Mouse (Mus musculus) hindbrain, embryonic 16.5 days (tissue): ENCODE measurements at regions not wholly inside any gene's neighbourhood (a gene's known extent, or its start where the extent isn't known, plus 50 kb on each side); places are given as distances from the start of the nearest gene placed in this dataset.

Experiments
- ATAC-seq: fragments of 200-750 bp; cut with Nextera tagmentation; 2 replicates; pipeline ENCODE4 v1.8.0; 2017; ENCODE audit warnings: moderate TSS enrichment, moderate library complexity
- H3K27ac ChIP-seq: fragments of 300-500 bp; sonication (generic); 2 replicates; pipeline ENCODE4 v1.5.1; 2014; ENCODE audit warnings: low read depth, mild to moderate bottlenecking, control low read depth, low read length, moderate library complexity
- H3K27me3 ChIP-seq: fragments of 300-500 bp; sonication (generic); replicated peaks from 2 replicates; pipeline ENCODE4 v1.6.1; 2014; ENCODE audit warnings: low read length; ENCODE audit not compliant: control insufficient read depth, insufficient read depth
- H3K36me3 ChIP-seq: fragments of 300-500 bp; sonication (generic); 2 replicates; pipeline ENCODE4 v1.6.1; 2014; ENCODE audit warnings: mild to moderate bottlenecking, low read length, moderate library complexity, mixed read lengths; ENCODE audit not compliant: control insufficient read depth, insufficient read depth
- H3K4me1 ChIP-seq: fragments of 300-500 bp; sonication (generic); 2 replicates; pipeline ENCODE4 v1.6.1; 2014; ENCODE audit warnings: low read depth, low read length; ENCODE audit not compliant: control insufficient read depth, insufficient read depth
- H3K4me2 ChIP-seq: fragments of 300-500 bp; sonication (generic); 2 replicates; pipeline ENCODE4 v1.6.1; 2014; ENCODE audit warnings: mild to moderate bottlenecking, low read length, control low read depth, moderate library complexity
- H3K4me3 ChIP-seq: fragments of 300-500 bp; sonication (generic); 2 replicates; pipeline ENCODE4 v1.5.1; 2014; ENCODE audit warnings: mild to moderate bottlenecking, low read length, control low read depth, moderate library complexity
- H3K9ac ChIP-seq: fragments of 300-500 bp; sonication (generic); 2 replicates; pipeline ENCODE4 v1.6.1; 2014; ENCODE audit warnings: low read depth, mild to moderate bottlenecking, control low read depth, low read length, moderate library complexity
- H3K9me3 ChIP-seq: fragments of 300-500 bp; sonication (generic); 2 replicates; pipeline ENCODE4 v1.6.1; 2014; ENCODE audit warnings: mild to moderate bottlenecking, low read length, moderate library complexity; ENCODE audit not compliant: control insufficient read depth
- WGBS: fragments of 180-500 bp; shearing (Covaris S2); extraction: QIAGEN DNeasy Blood & Tissue Kit; methylation state at CpG from one replicate; pipeline ENCODE4 v1.1.7; 2014; 5-methylcytosine and 5-hydroxymethylcytosine counted together

GRCm38 (mm10) chr16:77537351-77537750 is 64.5 kb downstream of the Gm11146 start:
- H3K4me1 ChIP-seq, result peaks cover 4% of the 10 kb centered on the region; the same call in 1 of the 2 replicates
- ATAC-seq, result peak; percentile 59
- H3K9me3 ChIP-seq, result no peaks in the 10 kb centered on the region
- peak overlapping the region; percentile 93 for H3K27ac ChIP-seq
- no peaks in the 10 kb centered on the region for H3K36me3 ChIP-seq
- peak overlapping the region; percentile 62 for H3K9ac ChIP-seq
- H3K27me3 ChIP-seq, result no peaks in the 10 kb centered on the region
- peak overlapping the region; percentile 38 for H3K4me3 ChIP-seq
- WGBS, result 41% methylated on average over 4 of the region's 4 CpGs
- H3K4me2 ChIP-seq, result peak overlapping the region; percentile 59

GRCm38 (mm10) chr16:77536746-77537145 is 65.1 kb downstream of the Gm11146 start:
- peak overlapping the region; percentile 93 for H3K27ac ChIP-seq
- peak overlapping the region; percentile 59 for H3K4me2 ChIP-seq
- no peaks in the 10 kb centered on the region for H3K27me3 ChIP-seq
- H3K4me1 ChIP-seq, result peaks cover 4% of the 10 kb centered on the region; the same call in 1 of the 2 replicates
- H3K9ac ChIP-seq, result peak overlapping the region; percentile 62
- no peaks in the 10 kb centered on the region for H3K36me3 ChIP-seq
- H3K9me3 ChIP-seq, result no peaks in the 10 kb centered on the region
- peak; percentile 90 for ATAC-seq
- WGBS, result 13% methylated on average over 10 of the region's 10 CpGs
- H3K4me3 ChIP-seq, result peak overlapping the region; percentile 38

GRCm38 (mm10) chr16:77536314-77536713 is 65.6 kb downstream of the Gm11146 start:
- H3K27ac ChIP-seq, result peak overlapping the region; percentile 93
- peak; percentile 72 for ATAC-seq
- H3K4me1 ChIP-seq, result peaks cover 4% of the 10 kb centered on the region; the same call in 1 of the 2 replicates
- peak overlapping the region; percentile 38 for H3K4me3 ChIP-seq
- 19% methylated on average over 6 of the region's 6 CpGs for WGBS
- H3K4me2 ChIP-seq, result peak overlapping the region; percentile 59
- no peaks in the 10 kb centered on the region for H3K27me3 ChIP-seq
- H3K36me3 ChIP-seq, result no peaks in the 10 kb centered on the region
- H3K9ac ChIP-seq, result peak overlapping the region; percentile 62
- H3K9me3 ChIP-seq, result no peaks in the 10 kb centered on the region

- 0 out of 2 replicates have a peak overlapping the region, but pooled peaks have one; percentile 61 for H3K27ac ChIP-seq
- H3K9ac ChIP-seq, result no peak overlapping the region
- no peak overlapping the region for H3K4me3 ChIP-seq
- 100% methylated on average over 3 of the region's 3 CpGs for WGBS
- H3K36me3 ChIP-seq, result no peaks in the 10 kb centered on the region
- peaks cover 4% of the 10 kb centered on the region; the same call in 1 of the 2 replicates for H3K4me1 ChIP-seq
- ATAC-seq, result no peak
- H3K9me3 ChIP-seq, result no peaks in the 10 kb centered on the region
- H3K4me2 ChIP-seq, result no peak overlapping the region
- H3K27me3 ChIP-seq, result no peaks in the 10 kb centered on the region
These were observed 66.9 kb downstream of the Gm11146 start for GRCm38 (mm10) chr16:77535021-77535420.

GRCm38 (mm10) chr16:77531596-77531995 is 70.3 kb downstream of the Gm11146 start:
- H3K9me3 ChIP-seq, result no peaks in the 10 kb centered on the region
- no peak overlapping the region for H3K4me2 ChIP-seq
- H3K27me3 ChIP-seq, result no peaks in the 10 kb centered on the region
- no peak overlapping the region for H3K27ac ChIP-seq
- no peak for ATAC-seq
- H3K9ac ChIP-seq, result no peak overlapping the region
- H3K4me3 ChIP-seq, result no peak overlapping the region
- H3K4me1 ChIP-seq, result no peaks in the 10 kb centered on the region
- no peaks in the 10 kb centered on the region for H3K36me3 ChIP-seq
- 41% methylated on average over 10 of the region's 10 CpGs for WGBS

GRCm38 (mm10) chr16:77527951-77528350 is 73.9 kb downstream of the Gm11146 start:
- H3K36me3 ChIP-seq, result no peaks in the 10 kb centered on the region
- H3K9me3 ChIP-seq, result no peaks in the 10 kb centered on the region
- no peak overlapping the region for H3K27ac ChIP-seq
- no peak overlapping the region for H3K4me2 ChIP-seq
- no peaks in the 10 kb centered on the region for H3K27me3 ChIP-seq
- no peak for ATAC-seq
- H3K4me3 ChIP-seq, result no peak overlapping the region
- WGBS, result 79% methylated on average over 1 of the region's 1 CpGs
- no peak overlapping the region for H3K9ac ChIP-seq
- no peaks in the 10 kb centered on the region for H3K4me1 ChIP-seq

GRCm38 (mm10) chr16:77514606-77515005 is 87.3 kb downstream of the Gm11146 start:
- Histone ChIP-seq H3K9ac (no peak overlapping the region), H3K4me1 (no peaks in the 10 kb centered on the region), H3K27me3 (no peaks in the 10 kb centered on the region), H3K4me3 (no peak overlapping the region), H3K4me2 (no peak overlapping the region), H3K9me3 (no peaks in the 10 kb centered on the region), H3K36me3 (no peaks in the 10 kb centered on the region), H3K27ac (no peak overlapping the region)
- 32% methylated on average over 3 of the region's 3 CpGs for WGBS
- ATAC-seq, result no peak

- 59% methylated on average over 5 of the region's 5 CpGs for WGBS
- peaks cover 5% of the 10 kb centered on the region for H3K4me1 ChIP-seq
- H3K27ac ChIP-seq, result no peak overlapping the region
- ATAC-seq, result no peak
- no peaks in the 10 kb centered on the region for H3K27me3 ChIP-seq
- no peaks in the 10 kb centered on the region for H3K9me3 ChIP-seq
- H3K4me3 ChIP-seq, result peak overlapping the region; percentile 18
- no peak overlapping the region for H3K9ac ChIP-seq
- H3K36me3 ChIP-seq, result peaks cover 4% of the 10 kb centered on the region; the same call in 1 of the 2 replicates
- H3K4me2 ChIP-seq, result peak overlapping the region; percentile 46
These were observed 98.3 kb downstream of the Gm11146 start for GRCm38 (mm10) chr16:77503556-77503955.

- H3K27ac ChIP-seq, result no peak overlapping the region
- H3K9me3 ChIP-seq, result no peaks in the 10 kb centered on the region
- peak overlapping the region; percentile 19; the same call in 1 of the 2 replicates for H3K4me2 ChIP-seq
- H3K36me3 ChIP-seq, result peaks cover 4% of the 10 kb centered on the region; the same call in 1 of the 2 replicates
- WGBS, result 49% methylated on average over 5 of the region's 5 CpGs
- no peak overlapping the region for H3K4me3 ChIP-seq
- ATAC-seq, result no peak
- H3K9ac ChIP-seq, result no peak overlapping the region
- H3K27me3 ChIP-seq, result no peaks in the 10 kb centered on the region
- H3K4me1 ChIP-seq, result peaks cover 5% of the 10 kb centered on the region
These were observed 99.0 kb downstream of the Gm11146 start for GRCm38 (mm10) chr16:77502916-77503315.
